Mouse (Mus musculus) WW6 (cell line): ENCODE data around the gene Tcf21.

Source experiments
- DNase-seq: peaks from one replicate; pipeline ENCODE4 v3.0.0-alpha.2; 2013; ENCODE audit warnings: low read depth, low spot score

Gene Tcf21

GRCm38 (mm10) chr10:22819871-22820590, at the start of gene Tcf21:
Tcf21 (minus strand) TSS chr10:22820174.
- DNase-seq: no peak

GRCm38 (mm10) chr10:22868386-22868918, 48.5 kb upstream of the Tcf21 start:
- DNase-seq: no peak

- DNase-seq: no peak
Measured at GRCm38 (mm10) chr10:22867210-22867609, 47.2 kb upstream of the Tcf21 start.

GRCm38 (mm10) chr10:22858111-22858510, 38.1 kb upstream of the Tcf21 start:
- no peak for DNase-seq

GRCm38 (mm10) chr10:22854330-22854729, 34.4 kb upstream of the Tcf21 start:
- no peak for DNase-seq

- no peak for DNase-seq
Measured at GRCm38 (mm10) chr10:22845351-22845750, 25.4 kb upstream of the Tcf21 start.

- no peak for DNase-seq
Measured at GRCm38 (mm10) chr10:22844731-22845130, 24.8 kb upstream of the Tcf21 start.

GRCm38 (mm10) chr10:22843440-22844361, 23.7 kb upstream of the Tcf21 start:
- no peak for DNase-seq

GRCm38 (mm10) chr10:22842781-22843439, 22.9 kb upstream of the Tcf21 start:
- no peak for DNase-seq

- no peak for DNase-seq
Measured at GRCm38 (mm10) chr10:22842113-22842512, 22.1 kb upstream of the Tcf21 start.

- DNase-seq: no peak
Measured at GRCm38 (mm10) chr10:22826244-22826643, 6.3 kb upstream of the Tcf21 start.

- no peak for DNase-seq
Measured at GRCm38 (mm10) chr10:22822896-22823295, 2.9 kb upstream of the Tcf21 start.

GRCm38 (mm10) chr10:22822486-22822885, 2.5 kb upstream of the Tcf21 start:
- DNase-seq: no peak

- DNase-seq: no peak
Measured at GRCm38 (mm10) chr10:22821709-22822108, 1.7 kb upstream of the Tcf21 start.

- DNase-seq: no peak
Measured at GRCm38 (mm10) chr10:22821267-22821666, 1.3 kb upstream of the Tcf21 start.

GRCm38 (mm10) chr10:22820841-22821240, 867 bp upstream of the Tcf21 start:
- DNase-seq: no peak

- no peak for DNase-seq
Measured at GRCm38 (mm10) chr10:22819239-22819870, 619 bp downstream of the Tcf21 start.

- DNase-seq: no peak
Measured at GRCm38 (mm10) chr10:22818600-22819238, 1.3 kb downstream of the Tcf21 start.

- no peak for DNase-seq
Measured at GRCm38 (mm10) chr10:22817976-22818375, 2.0 kb downstream of the Tcf21 start.

GRCm38 (mm10) chr10:22817561-22817960, 2.4 kb downstream of the Tcf21 start:
- no peak for DNase-seq

GRCm38 (mm10) chr10:22816237-22816762, 3.7 kb downstream of the Tcf21 start:
- no peak for DNase-seq
